Mouse (Mus musculus) hindbrain, embryonic 16.5 days (tissue): ENCODE results near the gene Tenm2. TPM values are rescaled to one million over a fixed set of nuclear protein-coding genes. Genes with fewer than 3 reads are reported as not detected.

Experiments used
- ATAC-seq: fragments of 200-750 bp; cut with Nextera tagmentation; 2 replicates; pipeline ENCODE4 v1.8.0; 2017; ENCODE audit warnings: moderate TSS enrichment, moderate library complexity
- H3K27ac ChIP-seq: fragments of 300-500 bp; sonication (generic); 2 replicates; pipeline ENCODE4 v1.5.1; 2014; ENCODE audit warnings: low read depth, mild to moderate bottlenecking, control low read depth, low read length, moderate library complexity
- H3K27me3 ChIP-seq: fragments of 300-500 bp; sonication (generic); replicated peaks from 2 replicates; pipeline ENCODE4 v1.6.1; 2014; ENCODE audit warnings: low read length; ENCODE audit not compliant: control insufficient read depth, insufficient read depth
- H3K36me3 ChIP-seq: fragments of 300-500 bp; sonication (generic); 2 replicates; pipeline ENCODE4 v1.6.1; 2014; ENCODE audit warnings: mild to moderate bottlenecking, low read length, moderate library complexity, mixed read lengths; ENCODE audit not compliant: control insufficient read depth, insufficient read depth
- H3K4me1 ChIP-seq: fragments of 300-500 bp; sonication (generic); 2 replicates; pipeline ENCODE4 v1.6.1; 2014; ENCODE audit warnings: low read depth, low read length; ENCODE audit not compliant: control insufficient read depth, insufficient read depth
- H3K4me2 ChIP-seq: fragments of 300-500 bp; sonication (generic); 2 replicates; pipeline ENCODE4 v1.6.1; 2014; ENCODE audit warnings: mild to moderate bottlenecking, low read length, control low read depth, moderate library complexity
- H3K4me3 ChIP-seq: fragments of 300-500 bp; sonication (generic); 2 replicates; pipeline ENCODE4 v1.5.1; 2014; ENCODE audit warnings: mild to moderate bottlenecking, low read length, control low read depth, moderate library complexity
- H3K9ac ChIP-seq: fragments of 300-500 bp; sonication (generic); 2 replicates; pipeline ENCODE4 v1.6.1; 2014; ENCODE audit warnings: low read depth, mild to moderate bottlenecking, control low read depth, low read length, moderate library complexity
- H3K9me3 ChIP-seq: fragments of 300-500 bp; sonication (generic); 2 replicates; pipeline ENCODE4 v1.6.1; 2014; ENCODE audit warnings: mild to moderate bottlenecking, low read length, moderate library complexity; ENCODE audit not compliant: control insufficient read depth
- WGBS: fragments of 180-500 bp; shearing (Covaris S2); extraction: QIAGEN DNeasy Blood & Tissue Kit; methylation state at CpG from one replicate; pipeline ENCODE4 v1.1.7; 2014; 5-methylcytosine and 5-hydroxymethylcytosine counted together
- polyA plus RNA-seq: library from polyadenylated mRNA; unstranded; fragments of >200 nt; fragmentation: Nextera tagmentation; extraction: Ambion mirVana; gene quantifications from 2 replicates; pipeline ENCODE4 v1.2.1, GENCODE M21; 2015

Gene Tenm2
- polyA plus RNA-seq, 1 experiment from 2014 or later: 33.2 TPM

DNA sequence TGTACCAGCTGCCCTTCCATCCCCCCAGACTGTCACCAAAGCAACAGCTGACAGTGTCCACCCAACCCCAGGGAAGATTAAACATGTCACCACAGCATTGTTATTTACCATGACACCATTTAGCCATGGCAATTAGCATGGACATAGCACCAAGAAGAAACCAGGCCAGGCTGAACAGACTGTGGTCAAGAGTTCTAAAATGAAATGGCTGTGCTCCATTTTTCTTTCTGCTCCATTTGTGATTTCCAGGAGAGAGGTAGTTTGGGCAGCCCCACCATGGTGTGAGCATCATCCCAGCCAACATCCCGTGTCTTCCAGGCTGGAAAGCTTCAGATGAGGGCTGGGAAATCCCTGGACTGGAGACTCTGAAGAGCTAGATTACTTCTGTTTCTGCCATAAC is 431.1 kb downstream of the Tenm2 start:
- ATAC-seq: peak; percentile 81

DNA sequence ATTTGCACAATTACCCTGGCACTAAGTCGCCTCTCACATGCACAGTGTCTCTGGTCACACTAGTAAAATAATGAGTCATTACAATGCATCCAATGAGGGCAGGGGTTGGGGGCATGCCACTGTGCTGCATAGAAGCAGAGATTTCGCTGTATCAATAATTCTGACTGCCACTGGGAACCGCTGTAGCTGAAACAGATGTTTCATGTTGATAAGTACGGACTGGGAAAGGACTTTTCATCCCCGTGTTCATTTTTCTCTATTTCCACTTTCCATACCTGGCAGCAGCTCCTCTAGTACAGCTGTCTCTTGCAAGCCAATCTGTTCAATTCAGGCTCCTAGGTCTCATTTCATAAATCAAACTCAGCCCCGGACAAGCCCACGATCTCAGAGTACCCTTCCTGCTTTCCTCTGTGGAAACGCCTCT is 433.5 kb downstream of the Tenm2 start:
- no peaks in the 10 kb centered on the region for H3K9me3 ChIP-seq
- peaks cover 5% of the 10 kb centered on the region for H3K4me1 ChIP-seq
- 23% methylated on average over 8 of the region's 8 CpGs for WGBS
- ATAC-seq: peak; percentile 75
- H3K27me3 ChIP-seq: no peaks in the 10 kb centered on the region
- H3K9ac ChIP-seq: peak overlapping the region; percentile 39; the same call in 1 of the 2 replicates
- no peak overlapping the region for H3K27ac ChIP-seq
- peak overlapping the region; percentile 38 for H3K4me2 ChIP-seq
- peak overlapping the region; percentile 16 for H3K4me3 ChIP-seq
- H3K36me3 ChIP-seq: no peaks in the 10 kb centered on the region

More for the DNA sequence above, 431.1 kb downstream of the Tenm2 start:
- Histone ChIP-seq H3K9ac (no peak overlapping the region), H3K27me3 (no peaks in the 10 kb centered on the region), H3K4me1 (peaks cover 5% of the 10 kb centered on the region), H3K4me3 (no peak overlapping the region), H3K9me3 (no peaks in the 10 kb centered on the region), H3K36me3 (no peaks in the 10 kb centered on the region), H3K27ac (no peak overlapping the region), H3K4me2 (no peak overlapping the region)
- 54% methylated on average over 1 of the region's 1 CpGs for WGBS

DNA sequence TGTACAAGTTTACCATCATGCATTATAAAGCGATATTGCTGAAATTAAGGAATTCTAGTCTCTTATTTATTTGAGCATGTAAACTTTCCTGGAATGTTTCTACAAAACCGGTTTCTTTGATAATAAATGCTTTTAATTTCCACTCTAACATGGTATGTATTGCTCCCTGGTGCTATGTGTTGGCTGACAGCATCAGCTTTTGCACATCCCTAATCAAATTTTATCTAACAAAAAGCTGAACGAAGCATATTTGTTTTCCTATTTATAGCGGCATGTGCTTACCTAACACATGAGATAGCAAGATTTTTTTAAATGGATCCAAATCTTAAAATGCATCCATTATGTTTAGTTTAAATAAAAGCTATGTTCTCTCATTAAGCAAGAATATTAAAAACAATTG is 434.1 kb downstream of the Tenm2 start:
- Histone ChIP-seq H3K4me2 (peak overlapping the region; percentile 38), H3K36me3 (no peaks in the 10 kb centered on the region), H3K4me3 (peak overlapping the region; percentile 16; the same call in 1 of the 2 replicates), H3K9ac (no peak overlapping the region), H3K27ac (no peak overlapping the region), H3K4me1 (peaks cover 5% of the 10 kb centered on the region), H3K27me3 (no peaks in the 10 kb centered on the region), H3K9me3 (no peaks in the 10 kb centered on the region)
- 64% methylated on average over 4 of the region's 4 CpGs for WGBS
- no peak; the same call in 1 of the 2 replicates for ATAC-seq

DNA sequence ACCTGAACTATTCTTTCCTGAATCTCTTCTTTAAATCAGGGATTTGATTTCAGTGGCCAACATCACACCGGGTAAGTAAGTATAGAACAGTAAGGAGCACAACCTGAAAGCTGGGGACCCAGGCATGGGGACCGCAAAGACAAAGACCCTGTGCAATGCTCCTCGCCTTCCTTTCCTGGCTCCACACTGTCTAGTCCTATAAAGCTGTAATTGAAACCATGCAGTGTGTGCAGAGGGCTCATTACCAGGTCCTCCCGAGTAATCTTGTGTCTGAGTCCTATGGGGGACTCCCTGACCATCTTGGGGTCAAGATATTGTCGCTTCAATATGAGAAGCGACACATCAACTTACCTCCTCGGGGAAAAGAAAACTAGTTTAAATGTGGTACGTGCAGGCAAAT is 436.4 kb downstream of the Tenm2 start:
- no peaks in the 10 kb centered on the region for H3K9me3 ChIP-seq
- H3K27me3 ChIP-seq: no peaks in the 10 kb centered on the region
- no peak overlapping the region for H3K4me2 ChIP-seq
- ATAC-seq: no peak
- no peak overlapping the region for H3K4me3 ChIP-seq
- H3K27ac ChIP-seq: no peak overlapping the region
- H3K4me1 ChIP-seq: peaks cover 5% of the 10 kb centered on the region
- H3K36me3 ChIP-seq: no peaks in the 10 kb centered on the region
- no peak overlapping the region for H3K9ac ChIP-seq
- WGBS: 72% methylated on average over 8 of the region's 8 CpGs

DNA sequence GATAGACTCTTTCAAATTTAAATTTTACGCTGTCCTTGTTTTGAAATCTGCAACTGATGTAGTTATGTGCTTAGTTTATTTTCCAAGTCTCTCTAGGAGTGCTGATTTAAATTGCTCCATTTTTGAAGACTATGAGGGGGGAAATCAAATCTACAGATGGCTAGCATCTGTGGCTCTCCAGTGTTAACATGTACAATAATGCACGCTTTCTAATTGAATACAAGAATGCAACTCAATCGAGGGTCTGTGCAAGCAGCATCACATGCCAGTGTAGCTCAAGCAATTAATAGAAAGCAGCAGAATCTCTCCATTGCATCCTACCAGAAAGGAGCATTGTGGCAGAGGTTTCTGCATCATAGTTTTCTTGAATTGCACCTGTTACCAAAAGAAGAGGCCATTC is 477.8 kb downstream of the Tenm2 start:
- WGBS: 58% methylated on average over 3 of the region's 3 CpGs
- Histone ChIP-seq H3K27me3 (no peaks in the 10 kb centered on the region), H3K9me3 (no peaks in the 10 kb centered on the region), H3K4me3 (no peak overlapping the region), H3K4me1 (no peaks in the 10 kb centered on the region), H3K4me2 (no peak overlapping the region), H3K9ac (no peak overlapping the region), H3K36me3 (no peaks in the 10 kb centered on the region), H3K27ac (no peak overlapping the region)
- no peak for ATAC-seq

DNA sequence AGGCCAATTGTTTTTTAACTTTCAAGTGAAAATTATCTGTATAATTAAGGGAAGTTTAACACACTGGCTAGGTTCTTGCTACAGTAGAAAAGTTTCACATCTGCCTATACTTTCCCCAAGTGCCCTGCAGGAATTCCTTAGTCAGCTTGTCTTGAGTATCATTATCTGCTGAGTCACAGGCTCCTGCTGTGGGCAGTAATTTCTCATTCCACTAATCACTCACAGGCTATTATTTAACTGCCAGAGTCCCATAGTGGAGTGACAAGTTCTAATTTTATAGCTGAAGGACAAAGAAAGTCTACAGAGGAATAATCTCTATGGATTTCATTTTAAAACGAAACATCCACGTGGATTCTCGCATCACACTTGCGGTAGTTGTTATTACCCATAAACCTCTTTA is 489.5 kb downstream of the Tenm2 start:
- ATAC-seq: no peak
- Histone ChIP-seq H3K4me3 (no peak overlapping the region), H3K4me2 (no peak overlapping the region), H3K27me3 (no peaks in the 10 kb centered on the region), H3K9me3 (no peaks in the 10 kb centered on the region), H3K36me3 (no peaks in the 10 kb centered on the region), H3K4me1 (no peaks in the 10 kb centered on the region), H3K9ac (no peak overlapping the region), H3K27ac (no peak overlapping the region)
- WGBS: 48% methylated on average over 4 of the region's 4 CpGs

DNA sequence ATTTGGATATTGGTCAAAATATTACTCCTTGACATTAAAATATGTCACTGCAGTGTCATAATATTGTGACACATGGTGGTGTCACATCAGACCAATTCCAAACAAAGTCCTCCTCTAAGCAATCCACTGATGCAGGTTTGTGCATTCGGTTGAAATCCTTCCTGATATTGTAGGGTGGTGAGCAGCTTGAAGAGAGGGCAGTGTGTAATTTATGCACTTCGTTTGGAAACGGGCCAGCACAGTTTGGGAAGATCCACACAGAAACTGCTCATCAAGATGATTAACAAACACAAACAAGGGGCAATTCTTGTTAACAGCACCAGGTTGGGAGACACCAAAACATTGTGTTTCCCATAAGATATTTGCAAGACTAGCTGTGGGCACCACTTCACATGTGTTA is 508.0 kb downstream of the Tenm2 start:
- Histone ChIP-seq H3K27ac (no peak overlapping the region), H3K9me3 (no peaks in the 10 kb centered on the region), H3K4me1 (no peaks in the 10 kb centered on the region), H3K4me2 (no peak overlapping the region), H3K4me3 (no peak overlapping the region), H3K9ac (no peak overlapping the region), H3K36me3 (no peaks in the 10 kb centered on the region), H3K27me3 (no peaks in the 10 kb centered on the region)
- ATAC-seq: no peak; the same call in 1 of the 2 replicates
- 55% methylated on average over 3 of the region's 3 CpGs for WGBS

DNA sequence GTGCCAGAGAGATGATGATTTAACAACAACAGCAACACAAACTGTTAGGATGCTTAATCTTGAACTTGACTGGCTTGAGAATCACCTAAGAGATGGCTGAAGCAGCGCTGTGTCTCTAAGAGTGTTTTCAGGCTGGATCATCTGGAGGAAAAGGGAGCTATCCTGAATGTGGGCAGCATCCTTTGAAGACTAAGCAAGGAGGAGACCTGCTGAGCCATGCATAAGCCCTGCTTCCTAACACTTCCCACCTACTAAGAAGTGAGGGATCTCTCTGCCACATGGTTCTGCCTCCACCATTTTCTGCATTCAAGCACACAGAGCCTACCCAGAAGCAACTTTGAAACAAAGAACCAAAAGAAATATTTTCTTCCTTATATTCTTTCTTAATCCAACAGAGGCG is 532.9 kb downstream of the Tenm2 start:
- H3K9me3 ChIP-seq: no peaks in the 10 kb centered on the region
- H3K27me3 ChIP-seq: no peaks in the 10 kb centered on the region
- no peak overlapping the region for H3K4me2 ChIP-seq
- 76% methylated on average over 2 of the region's 2 CpGs for WGBS
- H3K27ac ChIP-seq: no peak overlapping the region
- H3K36me3 ChIP-seq: no peaks in the 10 kb centered on the region
- no peak overlapping the region for H3K9ac ChIP-seq
- H3K4me3 ChIP-seq: no peak overlapping the region
- no peak for ATAC-seq
- no peaks in the 10 kb centered on the region for H3K4me1 ChIP-seq

DNA sequence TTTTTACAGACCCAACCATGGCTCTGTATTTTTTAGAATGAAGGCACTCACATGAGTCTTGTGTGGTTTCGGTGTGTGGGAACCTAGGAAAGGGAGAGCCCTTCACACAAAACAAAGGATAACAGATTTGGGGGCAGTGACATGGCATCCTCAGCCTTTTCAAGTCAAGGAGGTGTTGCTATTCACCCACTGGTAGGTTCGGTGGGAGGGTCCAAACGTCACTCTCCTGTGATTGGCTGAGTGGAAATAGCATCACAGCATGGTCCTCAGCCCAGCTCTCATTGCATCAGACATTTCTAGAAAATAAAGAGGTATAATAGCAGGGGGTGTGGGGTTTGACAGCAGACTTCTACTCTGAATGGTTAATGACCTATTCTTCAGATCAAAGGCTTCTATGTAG is 534.8 kb downstream of the Tenm2 start:
- no peaks in the 10 kb centered on the region for H3K9me3 ChIP-seq
- no peak overlapping the region for H3K27ac ChIP-seq
- peaks cover 9% of the 10 kb centered on the region for H3K4me1 ChIP-seq
- no peak overlapping the region for H3K4me3 ChIP-seq
- ATAC-seq: no peak
- H3K27me3 ChIP-seq: no peaks in the 10 kb centered on the region
- 71% methylated on average over 3 of the region's 3 CpGs for WGBS
- no peak overlapping the region for H3K4me2 ChIP-seq
- no peaks in the 10 kb centered on the region for H3K36me3 ChIP-seq
- H3K9ac ChIP-seq: no peak overlapping the region

DNA sequence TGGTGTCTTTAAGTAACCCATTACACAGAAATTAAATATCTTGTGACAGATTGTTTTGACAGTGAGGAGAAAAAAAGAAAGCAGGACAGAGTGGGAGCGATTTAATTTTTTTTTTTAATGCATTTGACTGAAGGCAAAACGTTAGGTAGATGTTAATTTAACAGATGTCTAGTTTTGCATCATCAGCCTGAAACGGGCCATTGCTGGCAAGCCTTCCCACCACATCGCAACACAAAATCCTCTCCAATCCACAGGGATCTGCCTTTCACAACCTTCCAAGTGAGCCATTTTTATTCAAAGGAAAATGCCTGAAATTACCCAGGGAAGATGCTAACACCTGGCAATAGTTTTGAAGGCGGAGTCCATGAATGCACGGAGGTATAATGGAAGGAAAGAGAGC is 535.6 kb downstream of the Tenm2 start:
- H3K27ac ChIP-seq: no peak overlapping the region
- H3K9ac ChIP-seq: no peak overlapping the region
- no peaks in the 10 kb centered on the region for H3K9me3 ChIP-seq
- 65% methylated on average over 6 of the region's 6 CpGs for WGBS
- peaks cover 9% of the 10 kb centered on the region for H3K4me1 ChIP-seq
- H3K36me3 ChIP-seq: no peaks in the 10 kb centered on the region
- no peaks in the 10 kb centered on the region for H3K27me3 ChIP-seq
- H3K4me2 ChIP-seq: no peak overlapping the region
- ATAC-seq: no peak
- no peak overlapping the region for H3K4me3 ChIP-seq
